Mouse (Mus musculus) CH12.LX (cell line): ENCODE results near the gene Ppp2r5e. TPM values are rescaled to one million over a fixed set of nuclear protein-coding genes. Genes with fewer than 3 reads are reported as not detected.

Experiments
- DNase-seq: peaks from one replicate; pipeline ENCODE4 v3.0.0-alpha.2; 2013; ENCODE audit errors: extremely low read depth
- H3K27ac ChIP-seq: 2 replicates; pipeline ENCODE4 v1.5.1; 2012; ENCODE audit warnings: low read depth, mild to moderate bottlenecking, control low read depth, moderate library complexity; ENCODE audit not compliant: insufficient read depth
- H3K27me3 ChIP-seq: replicated peaks from 2 replicates; pipeline ENCODE3; 2012; ENCODE audit warnings: inconsistent platforms
- H3K36me3 ChIP-seq, 2 experiments: replicated peaks in 1 of 2; 2 replicates each; pipeline versions ENCODE3 to v1.6.1; 2012; ENCODE audit warnings: inconsistent platforms in 1 of 2, low read length in 1 of 2, mild to moderate bottlenecking in 1 of 2, mixed read lengths in 1 of 2, moderate library complexity in 1 of 2; ENCODE audit not compliant: control insufficient read depth in 1 of 2, insufficient read depth in 1 of 2
- H3K4me1 ChIP-seq, 2 experiments: 2 replicates each; pipeline ENCODE4 v1.6.1; 2012; ENCODE audit warnings: inconsistent platforms in 1 of 2, moderate library complexity in 1 of 2; ENCODE audit not compliant: insufficient read depth in 2 of 2, control insufficient read depth in 1 of 2
- H3K4me2 ChIP-seq: 2 replicates; pipeline ENCODE4 v1.6.1; 2012; ENCODE audit warnings: low read depth, mild to moderate bottlenecking, control low read depth; ENCODE audit not compliant: poor library complexity, insufficient read depth, severe bottlenecking
- H3K4me3 ChIP-seq, 3 experiments: fragments of 150-350 bp in 1 of 3; sonication (generic) in 1 of 3; replicated peaks in 1 of 3; 2 replicates each; pipeline versions ENCODE3 to v1.5.1; 2011 to 2012; ENCODE audit warnings: low read depth in 2 of 3, low read length in 2 of 3, mild to moderate bottlenecking in 2 of 3, moderate library complexity in 2 of 3, control low read depth in 1 of 3, improper control_type of control experiment in 1 of 3, inconsistent platforms in 1 of 3, mixed read lengths in 1 of 3; ENCODE audit not compliant: poor library complexity in 1 of 3
- H3K79me2 ChIP-seq: replicated peaks from 2 replicates; pipeline ENCODE4 v1.6.1; 2012; ENCODE audit warnings: mild to moderate bottlenecking, moderate library complexity; ENCODE audit not compliant: control insufficient read depth, poor library complexity, insufficient read depth, severe bottlenecking; ENCODE audit errors: extremely low read depth
- H3K9ac ChIP-seq: 2 replicates; pipeline ENCODE4 v1.6.1; 2012; ENCODE audit warnings: low read depth, mild to moderate bottlenecking, control low read depth, moderate library complexity; ENCODE audit not compliant: insufficient read depth
- H3K9me3 ChIP-seq: replicated peaks from 2 replicates; pipeline ENCODE3; 2012; ENCODE audit warnings: low read length, inconsistent platforms, mixed read lengths
- BHLHE40 ChIP-seq: IDR thresholded peaks from 2 replicates; pipeline ENCODE4 v1.6.1; 2011; ENCODE audit warnings: mild to moderate bottlenecking, low read depth, low read length, improper control_type of control experiment
- CHD1 ChIP-seq: IDR thresholded peaks from 2 replicates; pipeline ENCODE4 v1.6.1; 2012; ENCODE audit warnings: low read depth, low read length, improper control_type of control experiment, inconsistent platforms
- CHD2 ChIP-seq: IDR thresholded peaks from 2 replicates; pipeline ENCODE4 v1.6.1; 2011; ENCODE audit warnings: low read length, improper control_type of control experiment
- ELF1 ChIP-seq: IDR thresholded peaks from 2 replicates; pipeline ENCODE4 v1.6.1; 2014; ENCODE audit warnings: low read depth, mild to moderate bottlenecking, inconsistent platforms, low read length, improper control_type of control experiment
- EP300 ChIP-seq: IDR thresholded peaks from 2 replicates; pipeline ENCODE4 v1.6.1; 2011; ENCODE audit warnings: low read length, improper control_type of control experiment
- ETS1 ChIP-seq: conservative IDR thresholded peaks from 2 replicates; pipeline ENCODE4 v1.6.1; 2012; ENCODE audit warnings: low read depth, mild to moderate bottlenecking, inconsistent platforms, low read length, improper control_type of control experiment, moderate library complexity
- GABPA ChIP-seq: IDR thresholded peaks from 2 replicates; pipeline ENCODE4 v1.6.1; 2012; ENCODE audit warnings: low read depth, low read length, improper control_type of control experiment, inconsistent platforms; ENCODE audit not compliant: insufficient replicate concordance
- IRF4 ChIP-seq: IDR thresholded peaks from 2 replicates; pipeline ENCODE4 v1.6.1; 2014; ENCODE audit warnings: low read depth, mild to moderate bottlenecking, inconsistent platforms, low read length, improper control_type of control experiment
- JUND ChIP-seq: conservative IDR thresholded peaks from 2 replicates; pipeline ENCODE4 v1.6.1; 2011; ENCODE audit warnings: low read depth, low read length, improper control_type of control experiment
- KAT2A ChIP-seq: IDR thresholded peaks from 2 replicates; pipeline ENCODE4 v1.6.1; 2012; ENCODE audit warnings: low read length, improper control_type of control experiment, inconsistent platforms; ENCODE audit not compliant: insufficient replicate concordance
- MAX ChIP-seq: IDR thresholded peaks from 2 replicates; pipeline ENCODE4 v1.6.1; 2011; ENCODE audit warnings: low read length, improper control_type of control experiment
- MAZ ChIP-seq: IDR thresholded peaks from 2 replicates; pipeline ENCODE4 v1.6.1; 2012; ENCODE audit warnings: low read depth, mild to moderate bottlenecking, inconsistent platforms, low read length, improper control_type of control experiment, moderate library complexity
- MXI1 ChIP-seq: IDR thresholded peaks from 2 replicates; pipeline ENCODE4 v1.6.1; 2011; ENCODE audit warnings: mild to moderate bottlenecking, low read depth, low read length, improper control_type of control experiment
- MYC ChIP-seq: IDR thresholded peaks from 2 replicates; pipeline ENCODE4 v1.6.1; 2011; ENCODE audit warnings: low read depth, mild to moderate bottlenecking, improper control_type of control experiment, low read length
- NELFE ChIP-seq: IDR thresholded peaks from 2 replicates; pipeline ENCODE4 v1.6.1; 2011; ENCODE audit warnings: low read depth, low read length, improper control_type of control experiment
- POLR2AphosphoS2 ChIP-seq: IDR thresholded peaks from 2 replicates; pipeline ENCODE4 v1.6.1; 2011; ENCODE audit warnings: low read depth, low read length, improper control_type of control experiment
- RAD21 ChIP-seq: IDR thresholded peaks from 2 replicates; pipeline ENCODE4 v1.6.1; 2011; ENCODE audit warnings: low read depth, mild to moderate bottlenecking, low read length, improper control_type of control experiment, moderate library complexity
- SIN3A ChIP-seq: IDR thresholded peaks from 2 replicates; pipeline ENCODE4 v1.6.1; 2012; ENCODE audit warnings: low read length, improper control_type of control experiment, inconsistent platforms
- TBP ChIP-seq: conservative IDR thresholded peaks from 2 replicates; pipeline ENCODE4 v1.6.1; 2011; ENCODE audit warnings: low read depth, low read length, improper control_type of control experiment
- USF2 ChIP-seq: conservative IDR thresholded peaks from 2 replicates; pipeline ENCODE4 v1.6.1; 2011; ENCODE audit warnings: low read depth, low read length, improper control_type of control experiment
- ZC3H11A ChIP-seq: IDR thresholded peaks from 2 replicates; pipeline ENCODE4 v1.6.1; 2012; ENCODE audit warnings: low read depth, mild to moderate bottlenecking, inconsistent platforms, low read length, improper control_type of control experiment
- ZKSCAN1 ChIP-seq: IDR thresholded peaks from 2 replicates; pipeline ENCODE4 v1.6.1; 2012; ENCODE audit warnings: low read depth, inconsistent platforms, low read length, improper control_type of control experiment, borderline replicate concordance
- dilution Hi-C: fragments of 300-500 bp; cut with MboI; formaldehyde crosslinking; loops from 2 replicates; pipeline ENCODE4 v1.14.3; 2020; ENCODE audit warnings: low sequenced_read_pairs; ENCODE audit not compliant: extremely low pct_unique_long_range_greater_than_20kb, extremely low pct_ligation_motif_present
- in situ Hi-C: fragments of 300-500 bp; cut with MboI; formaldehyde crosslinking; loops from 3 replicates; pipeline ENCODE4 v1.14.3; 2019; ENCODE audit warnings: low sequenced_read_pairs, low pct_ligation_motif_present, low pct_unique_long_range_greater_than_20kb, mixed read lengths
- polyA plus RNA-seq: library from polyadenylated mRNA; unstranded; fragments of >175 nt; gene quantifications from 2 replicates; pipeline ENCODE4 v1.2.1, GENCODE M21; 2012; ENCODE audit warnings: low read depth; ENCODE audit not compliant: insufficient read length
- total RNA-seq, 2 experiments: library from RNA; depleted of rRNA; stranded (reverse); fragments of 300-350 nt in 1 of 2; fragments of >200 nt in 1 of 2; gene quantifications; 2 replicates each; pipeline ENCODE4 v1.2.3; 2012 to 2014

The Ppp2r5e gene
- total and polyA plus RNA-seq, 3 experiments = 9.3 to 21.7 (median 10.0) TPM

- TF ChIP-seq CHD2 = no peak
- TF ChIP-seq IRF4 = no peak
- no peak for TF ChIP-seq MYC
- no peak for TF ChIP-seq CHD1
- no peak for TF ChIP-seq GABPA
- TF ChIP-seq USF2 = no peak
- TF ChIP-seq ZC3H11A = no peak
- TF ChIP-seq EP300 = no peak
- no peak for TF ChIP-seq RAD21
- no peak for TF ChIP-seq MXI1
- no peak for TF ChIP-seq JUND
- no peak for TF ChIP-seq ZKSCAN1
- no peak for TF ChIP-seq NELFE
- no peak for TF ChIP-seq MAX
- no peak for TF ChIP-seq BHLHE40
- no peak for TF ChIP-seq ETS1
- no peak for TF ChIP-seq TBP
- TF ChIP-seq MAZ = no peak
- no peak for TF ChIP-seq SIN3A
- TF ChIP-seq POLR2AphosphoS2 = no peak
- TF ChIP-seq, all 38 proteins: peak for 0
- Histone ChIP-seq H3K9ac (no peak overlapping the region), H3K4me3 (no peak overlapping the region), H3K4me2 (no peak overlapping the region), H3K4me1 (peaks cover 0 to 26% of the 10 kb centered on the region in 2 experiments; a peak in 2 of 4 replicates), H3K36me3 (peaks cover 0 to 4% of the 10 kb centered on the region in 2 experiments), H3K79me2 (peaks cover 2% of the 10 kb centered on the region; the same call in 1 of the 2 replicates), H3K27me3 (no peaks in the 10 kb centered on the region), H3K27ac (no peak overlapping the region), H3K9me3 (no peaks in the 10 kb centered on the region)
- in situ Hi-C loops = no loop called here
- DNase-seq = no peak
- dilution Hi-C loops = no loop called here
Observed at GRCm38 (mm10) chr12:75504991-75505650, 90.9 kb downstream of the Ppp2r5e start.

GRCm38 (mm10) chr12:75502664-75503063, 93.4 kb downstream of the Ppp2r5e start:
- Histone ChIP-seq H3K4me3 (no peak overlapping the region), H3K36me3 (peaks cover 0 to 2% of the 10 kb centered on the region in 2 experiments), H3K79me2 (peaks cover 2% of the 10 kb centered on the region; the same call in 1 of the 2 replicates), H3K4me1 (peaks cover 3 to 25% of the 10 kb centered on the region in 2 experiments; a peak in 3 of 4 replicates), H3K9ac (no peak overlapping the region), H3K27me3 (no peaks in the 10 kb centered on the region), H3K9me3 (no peaks in the 10 kb centered on the region), H3K27ac (no peak overlapping the region), H3K4me2 (no peak overlapping the region)
- in situ Hi-C loops (no loop called here), dilution Hi-C loops (no loop called here)
- no peak for DNase-seq
- TF ChIP-seq SIN3A (no peak), KAT2A (no peak), EP300 (no peak), ELF1 (no peak)
